Mouse (Mus musculus) urinary bladder, adult 18-20 months (tissue): ENCODE measurements around the gene Ncln.

Source experiments
- DNase-seq, 2 experiments: peaks; one replicate each; pipeline ENCODE4 v3.0.0; 2022; ENCODE audit warnings: low spot score in 2 of 2, mixed read lengths in 2 of 2

Gene Ncln

DNA sequence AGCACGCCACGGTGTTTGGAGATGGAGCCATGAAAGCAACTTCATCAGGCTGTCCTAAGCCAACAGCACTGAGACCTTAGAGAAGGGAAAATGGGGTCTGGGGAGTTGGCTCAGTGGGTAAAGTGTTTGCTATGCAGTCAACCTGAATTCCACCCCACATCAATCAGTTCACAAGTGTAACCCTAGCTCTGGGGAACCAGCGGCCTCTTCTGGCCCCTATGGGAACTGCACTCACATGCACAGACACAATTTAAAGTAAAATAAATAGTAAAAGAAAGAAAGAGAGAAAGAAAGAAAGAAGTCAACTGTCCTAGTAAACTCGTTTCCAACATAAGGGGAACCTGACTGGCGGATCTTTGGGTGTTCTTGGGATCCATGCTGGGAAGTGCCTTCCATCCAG lies 17.6 kb upstream of the Ncln start:
- no peak for DNase-seq

DNA sequence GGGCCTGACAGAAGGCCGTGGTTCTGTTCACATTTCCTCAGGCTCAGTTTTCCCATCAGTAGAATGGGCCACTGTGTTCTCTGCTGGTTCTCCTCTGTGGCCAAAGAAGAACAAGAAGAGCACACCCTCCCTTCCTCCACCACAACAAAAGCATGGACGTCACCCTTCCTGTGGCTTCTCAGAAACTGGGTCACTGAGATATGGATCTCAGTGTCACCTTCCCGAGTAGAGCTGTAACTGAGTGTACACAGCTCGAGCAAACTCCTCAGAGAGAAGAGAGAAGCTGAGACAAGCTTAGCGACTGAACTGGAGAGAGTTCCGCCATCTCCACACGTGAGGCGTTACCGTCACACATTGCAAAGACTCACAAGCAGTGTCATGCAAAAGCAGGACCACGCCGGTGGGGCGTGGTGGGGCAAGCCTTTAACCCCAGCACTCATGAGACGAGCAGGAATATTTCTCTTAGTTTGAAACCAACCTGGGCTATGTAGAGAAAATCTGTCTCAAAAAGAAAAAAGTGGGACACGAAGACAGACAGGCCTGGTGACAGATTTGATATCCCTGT lies 14.1 kb upstream of the Ncln start:
- DNase-seq: no peak

DNA sequence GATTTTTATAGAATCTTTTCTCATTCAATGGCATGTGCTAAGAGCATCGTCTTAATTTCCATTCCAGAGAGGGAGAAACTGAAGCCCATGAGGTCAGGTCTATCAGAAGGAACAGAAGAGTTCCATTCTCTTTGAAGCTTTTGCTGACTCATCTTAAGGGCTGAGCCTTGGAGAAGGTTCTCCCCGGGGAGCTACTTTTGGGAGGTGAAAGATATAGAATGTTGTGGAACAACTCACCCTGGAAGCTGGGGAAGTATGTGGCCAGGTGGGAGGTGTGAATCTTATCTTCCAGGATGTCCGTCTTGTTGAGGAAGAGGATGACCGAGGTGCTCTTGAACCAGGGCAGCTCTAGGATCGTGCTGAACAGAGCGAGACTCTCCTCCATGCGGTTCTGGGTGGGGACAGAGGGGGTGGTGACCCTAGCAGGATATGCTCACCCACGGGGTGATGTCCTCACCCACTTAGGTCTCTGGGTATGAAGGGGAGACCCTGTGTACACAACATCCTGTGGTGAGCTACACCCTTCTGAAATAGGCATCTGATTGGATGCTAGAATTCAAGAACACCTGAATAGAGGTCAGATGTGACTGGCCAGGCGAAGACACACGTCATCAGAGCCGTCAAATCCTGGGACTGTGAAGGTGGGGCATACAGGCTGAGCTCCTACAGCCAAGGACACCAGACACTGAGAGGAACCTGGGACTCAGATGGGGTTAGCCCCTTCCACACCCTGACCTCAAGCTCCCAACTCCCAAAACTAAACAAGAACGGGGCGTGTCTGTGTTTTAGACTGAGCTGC lies 11.7 kb upstream of the Ncln start:
- no peak for DNase-seq

DNA sequence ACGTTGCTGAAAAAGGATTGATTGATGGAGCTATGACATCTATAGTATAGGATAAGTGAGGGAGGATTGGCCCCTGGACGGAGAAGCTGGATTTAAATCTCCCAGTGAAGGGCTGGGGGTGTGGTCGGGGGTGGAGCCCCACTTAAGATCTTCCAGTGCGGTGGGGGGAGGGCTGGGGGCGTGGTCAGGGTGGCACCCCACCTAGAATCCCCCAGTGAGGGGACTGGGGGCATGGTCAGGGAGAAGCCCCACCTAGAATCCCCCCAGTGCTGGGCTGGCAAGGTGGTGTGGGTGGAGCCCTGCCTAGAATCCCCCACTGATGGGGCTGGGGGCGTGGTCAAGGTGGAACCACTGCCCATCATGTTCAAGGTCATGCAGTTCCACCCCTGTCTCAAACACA lies 10.9 kb upstream of the Ncln start:
- no peak for DNase-seq

DNA sequence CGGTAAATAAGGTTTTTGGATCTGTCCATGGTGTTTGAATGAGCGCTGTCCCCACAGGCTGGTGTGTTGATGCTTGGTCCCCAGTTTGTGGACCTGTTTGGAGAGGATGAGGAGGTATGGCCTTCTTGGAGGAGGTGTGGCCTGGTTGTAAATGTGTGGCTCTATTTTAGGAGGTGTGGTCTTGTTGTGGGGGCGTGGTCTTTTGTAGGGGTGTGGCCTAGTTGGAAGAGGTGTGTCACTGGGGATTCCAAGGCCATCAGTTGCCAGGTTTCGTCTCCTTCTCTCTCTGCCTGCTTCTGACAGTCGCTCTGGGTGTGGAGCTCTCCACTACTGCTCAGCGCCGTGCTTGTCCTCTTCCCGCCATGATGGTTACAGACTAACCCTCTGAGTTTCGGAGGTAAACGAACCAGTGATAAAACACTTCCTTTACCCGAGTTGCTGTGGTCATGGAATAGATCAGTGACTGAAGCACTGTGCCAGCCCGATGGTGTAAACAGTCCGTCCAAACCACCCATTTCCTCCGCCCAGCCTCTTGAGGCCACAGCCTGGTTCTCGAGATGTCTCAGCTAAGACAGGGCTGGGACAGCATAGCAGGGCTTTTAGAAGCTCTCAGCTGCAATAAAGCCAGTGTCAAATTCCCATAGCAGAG lies 8.9 kb upstream of the Ncln start:
- DNase-seq: no peak

DNA sequence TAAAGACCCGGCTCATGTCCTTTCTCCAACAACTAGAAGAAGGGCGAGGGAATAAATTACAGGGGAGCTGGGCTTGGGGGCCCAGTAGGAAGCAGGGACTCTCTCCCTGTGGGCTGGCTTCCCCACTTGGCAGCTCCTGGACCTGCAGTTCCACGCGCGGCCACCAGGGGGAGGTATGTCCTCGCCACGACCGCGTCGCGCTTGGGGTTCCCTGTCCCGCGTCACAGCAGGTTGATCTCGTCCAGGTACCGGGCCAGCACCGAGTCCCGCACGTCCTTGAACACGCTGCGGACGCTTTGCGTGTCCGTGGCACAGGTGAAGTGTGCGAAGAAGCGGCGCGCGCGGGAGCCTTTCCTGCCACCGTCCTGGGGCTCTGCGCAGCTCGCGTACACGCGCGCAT lies 6.5 kb upstream of the Ncln start:
- peak; percentile 71 to 95 for DNase-seq

DNA sequence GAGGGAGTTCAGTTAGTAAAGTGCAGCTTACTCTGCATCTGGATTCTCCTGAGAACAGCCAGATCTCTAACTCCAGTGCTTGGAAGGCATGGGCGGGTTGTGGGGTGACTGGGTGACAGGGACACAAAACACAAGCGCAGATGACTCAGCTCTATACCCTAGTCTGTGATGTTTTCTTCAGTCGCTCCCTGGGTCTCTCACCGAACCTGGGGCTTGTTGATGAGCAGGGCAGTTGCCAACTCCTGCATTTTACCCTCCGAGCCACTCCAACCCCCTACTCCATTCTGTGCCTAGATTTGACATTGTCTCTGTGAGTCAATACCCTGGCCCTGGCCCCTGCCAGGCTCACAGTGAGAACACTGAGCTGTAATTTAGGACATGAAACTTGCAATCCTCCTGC lies 5.7 kb upstream of the Ncln start:
- no peak for DNase-seq

DNA sequence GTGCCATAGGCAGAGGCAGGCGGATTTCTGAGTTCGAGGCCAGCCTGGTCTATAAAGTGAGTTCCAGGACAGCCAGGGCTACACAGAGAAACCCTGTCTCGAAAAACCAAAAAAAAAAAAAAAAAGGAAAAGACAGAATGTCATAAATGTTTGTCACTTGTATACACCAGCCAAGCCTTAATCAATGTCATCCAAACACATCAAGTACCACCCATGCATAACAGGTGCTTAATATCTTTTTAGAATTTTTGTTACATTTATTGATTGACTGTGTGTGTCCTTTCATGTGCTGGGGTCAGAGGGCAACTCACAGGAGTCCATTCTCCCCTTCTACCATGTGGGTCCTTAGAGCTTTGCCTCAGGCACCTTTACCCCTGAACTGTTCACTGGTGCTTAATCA lies 3.8 kb upstream of the Ncln start, which contains the start of gene S1pr4:
Gene S1pr4 (minus strand): TSS at position 101 of the 400 bp plus-strand sequence.
- no peak for DNase-seq

DNA sequence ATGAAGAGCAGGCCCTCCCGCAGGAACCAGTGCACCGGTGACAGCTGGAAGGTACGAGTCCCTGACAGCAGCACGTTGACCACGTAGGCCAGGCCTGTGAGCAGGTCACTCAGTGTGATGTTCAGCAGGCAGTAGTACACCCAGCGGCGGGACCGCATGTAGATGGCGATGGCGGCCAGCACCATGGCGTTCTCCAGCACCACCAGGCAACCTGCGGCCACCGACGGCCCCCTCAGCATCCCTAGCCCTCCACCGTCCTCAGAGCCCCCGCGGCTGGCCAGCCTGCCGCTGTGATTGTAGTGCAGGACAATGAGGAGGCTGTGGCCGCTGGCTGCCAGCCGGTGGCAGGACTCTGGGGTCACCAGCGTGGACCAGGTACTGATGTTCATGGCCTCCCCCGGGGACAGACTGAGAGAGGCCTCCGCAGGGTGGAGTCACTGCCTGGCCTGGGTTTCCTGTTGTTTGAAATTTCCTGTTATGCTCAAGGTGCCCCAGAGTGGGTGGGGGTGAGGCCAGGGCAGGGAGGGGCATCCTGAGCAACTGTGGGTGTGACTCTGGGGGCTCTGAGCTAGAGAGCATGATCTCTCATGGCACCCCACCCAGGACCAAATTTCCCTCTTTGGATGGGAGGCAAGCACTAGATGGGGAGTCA lies 3.2 kb upstream of the Ncln start:
- no peak for DNase-seq

DNA sequence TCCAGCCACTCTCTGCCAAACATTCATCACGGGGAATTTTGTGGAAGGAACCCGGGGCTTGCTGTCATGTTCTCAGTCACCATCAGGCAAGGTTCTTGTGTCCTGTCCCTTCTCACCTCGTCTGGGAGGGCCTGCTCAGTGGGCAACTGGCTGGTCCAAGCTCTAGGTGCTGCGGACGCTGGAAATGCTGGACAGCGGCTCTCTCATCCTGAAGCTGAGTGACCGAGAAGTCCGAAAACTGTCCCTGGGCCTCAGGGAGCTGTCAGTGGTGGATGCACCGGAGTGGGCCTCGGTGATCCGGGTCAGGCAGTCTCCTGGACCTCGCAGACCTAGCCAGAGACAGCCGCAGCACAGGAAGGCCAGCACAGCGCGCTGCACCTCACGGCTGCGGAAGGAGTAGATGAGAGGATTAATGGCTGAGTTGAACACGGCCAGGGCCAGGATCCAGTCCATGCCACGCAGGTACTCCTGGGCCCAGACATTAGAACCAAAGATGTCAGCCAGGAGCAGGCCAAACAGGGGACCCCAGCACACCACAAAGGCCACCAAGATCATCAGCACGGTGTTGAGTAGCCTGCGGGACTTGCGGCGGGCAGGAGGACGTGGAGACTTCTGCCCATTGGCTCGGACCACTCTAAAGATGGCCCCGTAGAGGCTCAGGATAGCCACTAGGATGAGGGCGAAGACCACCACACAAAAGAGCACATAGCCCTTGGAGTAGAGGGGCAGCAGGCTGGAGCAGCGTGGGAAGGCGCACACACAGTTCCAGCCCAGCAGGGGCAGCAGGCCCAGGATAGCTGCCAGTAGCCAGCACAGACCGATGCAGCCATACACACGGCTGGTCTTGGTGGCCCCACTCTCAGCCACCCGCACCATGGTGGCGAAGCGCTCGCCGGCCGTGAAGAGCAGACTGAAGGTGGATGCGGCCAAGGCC lies 2.4 kb upstream of the Ncln start:
- no peak for DNase-seq

DNA sequence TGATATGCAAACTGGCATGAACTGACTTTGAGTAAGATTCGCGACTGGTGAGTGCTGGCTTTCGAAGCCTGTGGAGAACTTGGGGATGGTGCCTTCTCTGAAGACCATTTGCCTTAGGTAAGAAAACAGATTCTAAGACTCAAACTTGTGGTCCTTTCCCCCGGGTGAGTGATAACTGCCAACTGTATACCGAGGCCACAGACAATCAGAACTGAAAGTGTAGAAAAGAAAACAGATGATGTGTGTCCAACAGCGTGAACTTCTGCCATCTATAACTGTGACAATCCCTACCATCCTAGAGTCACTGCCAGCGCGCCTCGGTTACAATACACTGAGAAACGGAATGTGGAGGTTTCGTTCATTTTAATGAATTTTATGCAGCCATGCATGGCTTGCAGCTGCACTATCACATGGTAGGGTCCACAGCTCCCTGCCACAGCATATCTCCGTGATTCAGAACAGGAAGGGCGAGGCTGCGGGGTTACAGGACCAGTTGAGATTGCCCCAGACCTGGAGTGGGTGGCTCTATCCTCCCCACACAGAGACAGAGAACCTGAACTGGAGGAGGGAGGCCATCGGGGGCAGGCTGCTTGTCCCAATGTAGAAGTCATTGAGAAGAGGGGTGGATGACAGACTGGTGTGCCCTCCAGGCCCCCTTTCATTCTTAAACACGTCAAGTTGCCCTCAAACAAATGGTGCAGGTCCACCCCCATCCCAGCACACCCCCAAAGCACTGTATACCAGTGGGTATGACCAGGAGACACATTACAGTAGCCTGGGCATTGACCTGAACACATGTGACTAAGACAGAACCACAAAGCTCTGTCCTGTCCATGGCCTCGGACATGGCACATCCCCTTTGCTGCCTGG lies 1.4 kb upstream of the Ncln start:
- no peak for DNase-seq

DNA sequence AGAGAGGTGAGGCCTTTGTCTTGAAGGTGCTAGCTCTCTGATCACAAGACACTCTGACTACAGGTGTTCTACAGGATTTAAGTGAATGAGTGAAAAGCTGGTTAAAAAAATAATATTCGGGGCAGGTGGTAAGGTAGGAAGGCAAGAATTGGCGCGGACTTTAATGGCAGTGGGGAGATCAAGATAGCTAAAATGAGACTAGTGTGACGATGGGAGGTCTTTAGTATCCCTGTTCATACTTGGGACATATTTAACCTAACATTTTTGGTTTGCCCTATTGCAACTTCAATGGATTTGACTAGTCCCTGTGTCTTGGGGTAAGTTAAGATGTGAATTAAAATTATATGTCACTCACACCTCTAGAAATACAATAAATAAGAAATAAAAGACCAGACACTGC lies 777 bp upstream of the Ncln start:
- no peak for DNase-seq

DNA sequence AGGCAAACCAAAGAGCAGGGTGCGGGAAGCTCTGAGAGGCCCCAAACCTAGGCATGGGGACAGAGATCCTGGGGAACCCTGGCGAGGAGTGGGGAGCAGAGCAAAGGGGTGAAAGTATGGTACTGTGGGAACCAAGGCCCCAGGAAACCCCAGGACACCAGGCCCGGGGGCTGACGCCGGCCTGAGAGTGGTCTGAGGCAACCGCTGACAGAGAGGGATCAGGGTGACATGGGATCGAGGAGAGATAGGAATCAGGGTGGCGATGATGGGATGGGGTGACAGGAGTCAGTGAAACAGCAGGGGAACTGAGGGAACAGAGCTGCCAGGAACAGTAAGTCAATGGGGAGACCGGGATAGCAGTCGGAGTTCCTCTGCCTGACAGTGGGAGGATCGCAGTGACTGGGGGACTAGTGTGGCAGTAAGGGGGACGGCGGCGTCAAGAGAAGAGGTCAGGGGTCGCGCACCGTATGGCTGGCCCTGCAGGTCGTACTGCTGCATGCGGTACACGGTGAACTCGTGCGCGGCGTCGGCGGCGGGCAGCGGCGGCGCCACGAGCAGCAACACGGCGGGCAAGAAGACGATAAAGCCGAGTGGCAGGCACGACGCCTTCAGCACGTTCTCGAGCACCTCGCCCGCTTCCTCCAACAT lies 452 bp downstream of the Ncln start:
- DNase-seq: no peak

DNA sequence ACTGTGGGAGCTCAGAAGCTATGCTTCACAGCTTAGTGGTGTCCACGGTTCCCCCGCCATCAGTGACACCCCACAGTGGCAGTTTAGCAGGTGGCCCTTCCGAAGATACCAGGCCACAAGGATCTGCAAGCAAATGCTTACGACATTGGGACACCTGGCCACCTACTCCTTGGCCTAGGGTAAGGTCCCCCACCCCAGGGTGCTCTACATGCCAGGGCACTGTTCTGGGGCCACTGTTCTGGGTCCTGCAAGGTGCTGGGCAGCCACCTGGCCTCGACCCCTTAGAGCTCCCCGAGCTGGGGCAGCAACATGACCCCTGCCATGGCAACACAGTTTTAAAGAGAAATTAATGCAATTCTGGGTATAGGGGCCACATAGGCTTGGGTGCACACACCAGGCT lies 1.0 kb downstream of the Ncln start:
- DNase-seq: no peak

DNA sequence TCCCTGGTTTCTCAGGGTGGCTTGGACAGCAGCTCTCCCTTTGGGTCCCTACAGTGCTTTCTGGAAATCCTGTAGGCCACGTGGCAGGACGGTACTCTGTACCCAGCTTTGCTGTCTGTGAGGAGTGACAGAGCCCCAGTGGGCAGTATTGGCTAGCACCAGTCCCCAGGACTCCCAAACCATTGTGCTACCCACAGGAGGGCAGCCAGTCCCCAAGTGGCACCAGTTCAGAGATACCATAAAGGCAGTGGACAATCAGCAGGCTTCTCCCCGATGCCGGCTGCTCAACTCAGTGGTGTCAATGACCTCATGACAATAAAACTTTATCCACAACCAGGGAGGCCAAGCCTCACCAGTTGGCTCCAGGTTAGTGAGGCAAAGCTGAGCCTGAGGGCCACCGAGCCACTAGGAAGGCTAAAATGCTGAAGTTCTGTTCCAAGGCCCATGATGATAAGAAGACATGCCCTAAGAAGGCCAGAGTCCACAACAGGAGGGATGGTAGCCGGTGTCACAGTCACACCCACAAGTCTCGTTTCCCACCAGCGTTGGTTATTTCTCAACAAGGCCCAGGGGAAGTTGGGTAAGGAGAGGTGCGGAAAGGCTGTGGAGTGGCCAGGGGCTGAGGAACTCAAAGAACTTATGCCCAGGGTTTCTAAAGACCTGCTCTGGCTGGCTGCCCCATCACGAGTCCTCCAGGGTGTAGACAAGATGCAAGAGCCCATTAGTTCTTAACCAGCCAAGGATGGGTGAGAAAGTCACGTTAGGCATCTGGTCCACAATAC lies 1.7 kb downstream of the Ncln start:
- DNase-seq: no peak

DNA sequence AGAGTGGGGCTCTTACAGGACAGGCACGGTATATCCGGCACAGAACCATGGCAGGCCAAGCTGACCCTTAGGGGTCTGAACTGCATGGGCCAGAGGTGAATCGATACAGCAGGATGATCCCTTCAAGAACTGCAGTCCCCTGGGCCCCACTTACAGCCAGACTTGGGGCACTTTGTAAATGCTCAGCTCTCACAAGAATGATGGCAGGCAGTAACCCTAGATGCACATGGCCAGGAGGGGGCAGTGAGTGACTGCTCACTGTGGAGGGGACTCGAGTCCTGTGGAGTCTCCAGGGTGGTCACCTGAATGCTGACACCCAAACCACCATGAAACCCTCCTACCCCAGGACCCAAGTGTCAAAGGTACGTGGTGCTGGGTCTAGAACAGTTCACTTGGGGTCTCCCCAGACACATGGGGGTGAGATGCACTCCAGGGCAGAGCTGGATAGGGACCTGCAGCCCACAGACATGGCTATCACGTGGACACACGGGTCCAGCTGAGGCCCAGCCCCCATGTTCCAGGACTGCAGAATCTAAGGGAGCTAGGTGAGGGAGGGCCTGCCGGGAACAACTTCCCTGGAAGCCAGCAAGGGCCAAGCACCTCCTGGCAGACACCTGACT lies 2.5 kb downstream of the Ncln start:
- no peak for DNase-seq

DNA sequence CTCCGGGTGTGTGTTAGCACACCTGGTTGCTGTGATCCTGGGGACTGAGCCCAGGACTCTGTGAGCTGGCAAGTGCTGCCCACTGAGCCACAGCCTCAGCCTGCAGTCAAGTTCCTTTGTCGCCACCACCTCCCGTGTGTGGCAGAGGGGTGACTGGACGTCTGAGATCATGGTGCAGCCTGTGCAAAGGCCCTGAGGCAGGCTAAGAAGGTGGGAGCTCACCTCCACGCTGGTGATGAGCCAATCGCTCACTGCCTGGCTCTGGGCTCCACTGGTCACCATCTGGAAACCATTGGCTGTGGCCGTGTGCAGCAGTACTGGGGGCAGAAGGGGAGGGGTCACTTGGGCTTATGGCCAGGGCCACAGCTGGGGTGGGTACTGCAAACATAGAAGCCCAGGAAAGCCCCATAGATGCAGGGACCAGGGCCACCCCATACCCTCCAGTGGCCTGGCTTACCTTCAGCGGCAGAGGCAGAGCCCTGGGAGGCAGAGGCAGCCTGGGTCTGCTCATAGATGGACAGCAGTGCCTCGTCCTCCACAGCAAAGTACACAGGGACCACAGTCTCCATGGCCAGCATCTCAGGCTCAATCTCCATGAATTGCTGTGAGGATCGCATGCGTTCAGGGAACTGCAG lies 3.5 kb downstream of the Ncln start:
- DNase-seq: no peak

DNA sequence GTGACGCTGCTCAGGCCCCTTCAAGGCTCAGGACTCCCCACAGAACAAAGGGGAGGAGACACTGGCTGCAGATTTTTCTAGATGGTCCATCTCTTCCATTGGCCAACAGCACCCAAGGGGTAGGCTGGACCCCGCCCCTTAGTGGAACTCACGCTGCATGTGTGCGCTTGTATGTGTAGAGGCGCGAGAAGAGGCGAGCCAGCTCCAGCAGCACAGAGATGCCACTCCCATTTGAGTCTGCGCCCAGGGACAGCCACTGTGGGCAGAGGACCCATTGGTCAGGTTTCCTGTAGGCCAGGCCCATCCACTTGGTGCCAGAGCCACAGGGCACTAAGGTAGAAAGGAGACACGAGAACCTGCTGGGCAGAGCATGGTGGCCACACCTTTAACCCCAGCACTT lies 5.2 kb downstream of the Ncln start:
- no peak for DNase-seq
